Mouse (Mus musculus) lung, embryonic 16.5 days (tissue): ENCODE results near the gene Uncx. TPM values are rescaled to one million over a fixed set of nuclear protein-coding genes. Genes with fewer than 3 reads are reported as not detected.

ENCODE experiments used
- ATAC-seq: fragments of 200-750 bp; cut with Nextera tagmentation; 2 replicates; pipeline ENCODE4 v1.8.0; 2017; ENCODE audit warnings: low read depth, mild to moderate bottlenecking, moderate library complexity
- H3K27ac ChIP-seq: fragments of 300-500 bp; sonication (generic); 2 replicates; pipeline ENCODE4 v1.5.1; 2014; ENCODE audit warnings: mild to moderate bottlenecking, control low read depth, low read length
- H3K27me3 ChIP-seq: fragments of 300-500 bp; sonication (generic); 2 replicates; pipeline ENCODE4 v1.6.1; 2014; ENCODE audit warnings: low read depth, low read length, mixed read lengths; ENCODE audit not compliant: control insufficient read depth, insufficient read depth
- H3K36me3 ChIP-seq: fragments of 300-500 bp; sonication (generic); 2 replicates; pipeline ENCODE4 v1.6.1; 2014; ENCODE audit warnings: low read length; ENCODE audit not compliant: control insufficient read depth, insufficient read depth
- H3K4me1 ChIP-seq: fragments of 300-500 bp; sonication (generic); replicated peaks from 2 replicates; pipeline ENCODE4 v1.6.1; 2014; ENCODE audit warnings: low read length, mixed read lengths; ENCODE audit not compliant: control insufficient read depth, insufficient read depth
- H3K4me2 ChIP-seq: fragments of 300-500 bp; sonication (generic); 2 replicates; pipeline ENCODE4 v1.6.1; 2014; ENCODE audit warnings: low read depth, low read length, control low read depth
- H3K4me3 ChIP-seq: fragments of 300-500 bp; sonication (generic); 2 replicates; pipeline ENCODE4 v1.5.1; 2014; ENCODE audit warnings: mild to moderate bottlenecking, low read length, control low read depth
- H3K9ac ChIP-seq: fragments of 300-500 bp; sonication (generic); 2 replicates; pipeline ENCODE4 v1.6.1; 2014; ENCODE audit warnings: low read length, control low read depth
- H3K9me3 ChIP-seq: fragments of 300-500 bp; sonication (generic); 2 replicates; pipeline ENCODE4 v1.6.1; 2016; ENCODE audit warnings: low read length; ENCODE audit not compliant: control insufficient read depth
- WGBS: fragments of 180-500 bp; shearing (Covaris S2); extraction: QIAGEN DNeasy Blood & Tissue Kit; methylation state at CpG from one replicate; pipeline ENCODE4 v1.1.7; 2014; 5-methylcytosine and 5-hydroxymethylcytosine counted together
- polyA plus RNA-seq: library from polyadenylated mRNA; unstranded; fragments of >200 nt; fragmentation: Nextera tagmentation; extraction: Ambion mirVana; gene quantifications from 2 replicates; pipeline ENCODE4 v1.2.1, GENCODE M21; 2015

Uncx gene
- polyA plus RNA-seq, 1 experiment from 2014 or later = not detected

DNA sequence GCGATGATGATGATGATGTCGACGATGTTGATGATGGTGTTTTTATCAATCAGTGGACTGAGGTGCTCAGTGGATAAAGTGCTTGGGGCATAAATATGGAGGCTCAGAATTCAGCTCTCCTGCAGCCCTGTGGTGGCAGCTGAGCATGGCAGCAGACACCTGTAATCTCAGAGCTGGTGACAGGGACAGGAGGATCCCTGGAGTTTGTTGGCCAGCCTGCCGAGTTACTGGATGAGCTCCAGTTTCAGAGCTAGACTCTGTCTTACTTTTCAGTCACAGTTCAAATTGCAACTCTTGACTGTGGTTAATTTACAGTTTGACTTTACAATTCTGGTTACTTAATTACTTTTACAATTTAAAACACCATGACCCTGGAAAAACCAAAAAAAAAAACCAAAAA is 31.1 kb upstream of the Uncx start:
- Histone ChIP-seq H3K4me3 (no peak overlapping the region), H3K9me3 (no peaks in the 10 kb centered on the region), H3K4me2 (no peak overlapping the region), H3K36me3 (no peaks in the 10 kb centered on the region), H3K9ac (no peak overlapping the region), H3K27me3 (peaks cover 4% of the 10 kb centered on the region), H3K4me1 (no peaks in the 10 kb centered on the region), H3K27ac (no peak overlapping the region)
- ATAC-seq = no peak
- WGBS = 88% methylated on average over 4 of the region's 4 CpGs

DNA sequence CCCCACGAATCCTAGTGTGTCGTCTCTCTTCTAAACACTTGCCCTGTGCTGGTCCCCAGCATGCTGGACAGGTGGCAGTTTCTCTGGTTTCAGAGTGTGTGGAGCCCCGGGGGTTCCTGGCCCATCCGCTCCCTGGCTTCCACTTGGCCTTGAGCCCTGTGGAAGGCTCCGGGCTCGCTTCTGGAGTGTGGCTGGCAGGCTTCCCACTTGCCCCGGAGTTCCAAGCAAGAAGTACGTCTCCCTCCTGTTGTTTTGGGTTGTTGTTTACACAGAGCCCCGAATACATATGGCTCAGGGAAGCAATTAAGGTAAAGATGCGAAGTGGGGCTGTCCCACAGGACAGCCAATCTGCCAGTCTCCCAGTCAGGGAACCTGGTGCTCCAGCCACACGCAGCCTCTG is 27.0 kb upstream of the Uncx start:
- Histone ChIP-seq H3K27ac (no peak overlapping the region), H3K4me2 (no peak overlapping the region), H3K4me3 (no peak overlapping the region), H3K36me3 (no peaks in the 10 kb centered on the region), H3K9ac (no peak overlapping the region), H3K4me1 (no peaks in the 10 kb centered on the region; the same call in 1 of the 2 replicates), H3K27me3 (no peaks in the 10 kb centered on the region), H3K9me3 (no peaks in the 10 kb centered on the region)
- ATAC-seq = peak; percentile 34; the same call in 1 of the 2 replicates
- WGBS = 20% methylated on average over 11 of the region's 11 CpGs

DNA sequence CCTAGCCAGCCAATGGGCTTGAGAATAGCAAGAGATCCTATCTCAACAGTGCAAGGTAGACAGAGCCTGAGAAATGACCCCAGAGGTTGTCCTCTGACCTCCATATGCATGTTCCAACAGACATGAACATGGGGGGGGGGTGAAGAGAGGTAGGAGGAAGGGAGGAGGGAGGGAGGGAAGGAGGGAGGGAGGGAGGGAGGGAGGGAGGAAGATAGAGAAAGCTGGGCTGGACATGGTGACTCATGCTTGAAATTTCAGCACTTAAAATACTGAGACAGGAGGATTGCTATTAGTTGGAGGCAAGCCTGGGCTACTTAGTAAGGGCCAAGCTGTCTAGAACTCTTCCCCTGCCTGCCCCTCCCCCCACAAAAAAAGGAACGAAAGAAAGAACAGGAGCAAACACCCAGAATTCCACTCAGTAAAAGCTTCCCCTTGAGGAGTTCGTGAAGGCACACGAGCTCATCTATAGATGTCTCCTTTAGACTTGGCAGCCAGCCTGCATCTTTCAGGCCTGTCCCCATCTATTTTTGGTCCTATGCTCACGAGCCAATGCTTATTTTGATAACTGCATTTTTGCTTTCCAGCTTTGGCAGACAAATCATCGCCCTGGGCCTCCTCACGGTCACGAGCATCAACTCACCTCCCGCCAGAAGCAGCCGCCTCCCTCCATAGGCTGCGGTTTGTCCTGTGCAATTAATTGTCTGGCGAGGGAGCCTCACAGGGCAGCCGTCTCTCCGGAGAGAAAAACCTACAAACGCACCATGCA is 23.0 kb upstream of the Uncx start:
- Histone ChIP-seq H3K27me3 (0 out of 2 replicates have a peak, but pooled peaks cover 3% of the 10 kb centered on the region), H3K27ac (no peak overlapping the region), H3K9me3 (no peaks in the 10 kb centered on the region), H3K4me2 (no peak overlapping the region), H3K4me1 (no peaks in the 10 kb centered on the region; the same call in 1 of the 2 replicates), H3K36me3 (no peaks in the 10 kb centered on the region), H3K4me3 (no peak overlapping the region), H3K9ac (no peak overlapping the region)
- WGBS = 30% methylated on average over 14 of the region's 14 CpGs
- no peak; the same call in 1 of the 2 replicates for ATAC-seq

DNA sequence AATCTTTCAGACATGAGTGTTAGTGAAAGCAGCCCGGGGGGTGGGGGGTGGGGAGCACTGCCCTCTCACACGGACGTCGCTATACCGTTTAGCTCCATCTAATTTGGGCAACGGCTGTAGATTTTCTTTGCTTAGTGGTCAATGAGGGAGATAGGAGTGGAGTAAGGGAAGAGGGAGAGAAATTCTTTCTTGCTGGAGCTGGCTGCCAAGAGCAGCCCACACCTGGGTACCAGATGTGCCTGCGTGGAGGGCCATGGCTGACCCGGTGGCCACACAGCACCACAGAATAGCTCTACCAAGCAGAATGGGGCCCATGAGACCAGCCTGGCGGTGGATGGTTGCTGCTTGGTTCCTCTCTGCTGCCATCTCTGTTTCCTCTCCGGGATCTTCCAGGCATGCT is 21.3 kb upstream of the Uncx start:
- WGBS = 52% methylated on average over 10 of the region's 10 CpGs
- no peaks in the 10 kb centered on the region for H3K36me3 ChIP-seq
- 0 out of 2 replicates have a peak, but pooled peaks cover 3% of the 10 kb centered on the region for H3K27me3 ChIP-seq
- H3K27ac ChIP-seq = no peak overlapping the region
- no peak overlapping the region for H3K4me2 ChIP-seq
- no peak overlapping the region for H3K4me3 ChIP-seq
- ATAC-seq = no peak
- no peaks in the 10 kb centered on the region; the same call in 1 of the 2 replicates for H3K4me1 ChIP-seq
- H3K9ac ChIP-seq = no peak overlapping the region
- H3K9me3 ChIP-seq = no peaks in the 10 kb centered on the region

DNA sequence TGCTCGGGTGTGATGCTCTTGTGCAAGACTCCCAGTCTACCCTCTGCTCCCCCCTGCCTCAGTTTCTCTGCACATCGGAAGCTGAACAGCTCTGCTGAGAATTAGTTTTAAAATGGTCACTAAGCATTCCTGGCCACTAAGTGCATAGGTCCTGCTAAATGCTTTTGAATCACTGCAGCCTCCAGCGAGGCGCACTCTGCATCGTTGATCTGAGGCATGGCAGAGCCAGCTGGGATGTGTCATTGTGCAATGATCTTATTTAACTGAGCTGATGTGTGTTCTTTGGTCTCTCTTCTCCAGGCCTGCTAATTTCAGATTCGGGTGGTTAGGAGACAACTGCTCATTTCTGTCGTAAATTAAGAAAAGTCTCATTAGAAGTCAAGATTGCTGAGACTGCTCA is 14.4 kb upstream of the Uncx start:
- 44% methylated on average over 7 of the region's 7 CpGs for WGBS
- Histone ChIP-seq H3K9ac (no peak overlapping the region), H3K4me1 (no peaks in the 10 kb centered on the region), H3K36me3 (no peaks in the 10 kb centered on the region), H3K4me2 (no peak overlapping the region), H3K9me3 (no peaks in the 10 kb centered on the region), H3K27ac (no peak overlapping the region), H3K27me3 (peaks cover 25% of the 10 kb centered on the region), H3K4me3 (no peak overlapping the region)
- ATAC-seq = peak; percentile 68; the same call in 1 of the 2 replicates

DNA sequence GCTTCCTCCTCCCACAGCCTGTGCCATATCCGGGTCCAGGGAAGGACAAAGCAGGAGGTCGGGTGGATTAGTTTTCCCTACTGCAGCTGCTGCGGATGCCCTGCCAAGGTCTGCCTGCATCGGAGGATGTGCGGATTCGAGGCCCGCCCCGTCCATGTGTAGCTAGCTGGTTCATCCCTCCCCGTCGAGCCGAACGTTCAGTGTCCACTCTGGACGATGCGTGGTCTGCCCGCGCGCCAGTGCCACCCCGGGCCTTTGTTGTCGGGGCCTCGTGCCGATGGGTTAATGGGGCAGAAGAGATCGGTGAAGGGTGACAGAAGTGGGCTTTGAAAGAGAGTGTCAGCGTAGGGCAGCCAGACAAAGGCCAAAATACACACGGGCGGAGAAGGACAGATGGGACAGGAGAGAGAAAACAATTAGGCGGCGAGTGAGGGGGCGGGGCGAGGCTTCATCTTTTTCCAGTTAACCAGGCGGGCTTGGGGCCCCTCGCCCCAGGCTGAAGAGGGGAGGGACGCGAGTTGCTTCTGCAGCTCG is 7.8 kb upstream of the Uncx start:
- Histone ChIP-seq H3K27ac (no peak overlapping the region), H3K4me1 (peaks cover 2% of the 10 kb centered on the region), H3K36me3 (no peaks in the 10 kb centered on the region), H3K9ac (no peak overlapping the region), H3K4me2 (no peak overlapping the region), H3K4me3 (no peak overlapping the region), H3K9me3 (no peaks in the 10 kb centered on the region), H3K27me3 (peaks cover 77% of the 10 kb centered on the region)
- 1% methylated on average over 34 of the region's 34 CpGs for WGBS
- no peak for ATAC-seq

DNA sequence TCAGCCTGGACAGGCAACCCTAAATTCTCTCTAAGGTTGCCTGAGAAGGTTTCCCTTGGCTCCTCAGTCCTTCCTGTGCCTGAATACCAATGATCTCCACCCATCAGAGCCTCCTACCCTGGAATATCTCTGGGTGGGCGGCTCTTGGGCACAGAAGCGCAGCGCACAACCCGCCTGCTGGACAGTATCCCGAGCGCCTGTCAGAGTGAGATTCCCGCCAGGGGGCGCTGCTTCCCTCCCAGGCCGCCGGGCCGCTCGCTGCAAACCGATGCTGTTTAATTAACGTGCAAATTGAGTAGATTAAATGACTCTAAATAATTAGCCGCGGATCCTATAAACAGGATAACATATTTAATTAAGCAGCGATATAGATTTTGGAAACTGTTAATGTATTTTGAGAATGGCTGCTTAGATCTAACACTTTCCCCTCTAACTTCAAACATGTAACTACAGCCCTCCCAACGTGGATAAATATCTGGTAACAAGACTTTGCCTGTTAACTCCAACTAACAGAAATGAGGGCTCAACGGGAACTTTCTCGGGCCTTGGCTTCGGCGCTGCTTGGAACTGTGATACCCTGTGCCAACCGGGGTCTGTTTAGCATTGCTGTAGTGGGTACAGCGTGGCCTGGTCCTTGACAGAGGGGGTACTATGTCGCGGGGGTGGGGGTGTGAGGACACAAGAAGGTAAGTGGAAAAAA is 6.9 kb upstream of the Uncx start:
- Histone ChIP-seq H3K36me3 (no peaks in the 10 kb centered on the region), H3K4me1 (peaks cover 4% of the 10 kb centered on the region), H3K4me2 (no peak overlapping the region), H3K9ac (no peak overlapping the region), H3K9me3 (no peaks in the 10 kb centered on the region), H3K27ac (no peak overlapping the region), H3K27me3 (peaks cover 87% of the 10 kb centered on the region), H3K4me3 (no peak overlapping the region)
- peak; percentile 68; the same call in 1 of the 2 replicates for ATAC-seq
- WGBS = 1% methylated on average over 26 of the region's 26 CpGs

DNA sequence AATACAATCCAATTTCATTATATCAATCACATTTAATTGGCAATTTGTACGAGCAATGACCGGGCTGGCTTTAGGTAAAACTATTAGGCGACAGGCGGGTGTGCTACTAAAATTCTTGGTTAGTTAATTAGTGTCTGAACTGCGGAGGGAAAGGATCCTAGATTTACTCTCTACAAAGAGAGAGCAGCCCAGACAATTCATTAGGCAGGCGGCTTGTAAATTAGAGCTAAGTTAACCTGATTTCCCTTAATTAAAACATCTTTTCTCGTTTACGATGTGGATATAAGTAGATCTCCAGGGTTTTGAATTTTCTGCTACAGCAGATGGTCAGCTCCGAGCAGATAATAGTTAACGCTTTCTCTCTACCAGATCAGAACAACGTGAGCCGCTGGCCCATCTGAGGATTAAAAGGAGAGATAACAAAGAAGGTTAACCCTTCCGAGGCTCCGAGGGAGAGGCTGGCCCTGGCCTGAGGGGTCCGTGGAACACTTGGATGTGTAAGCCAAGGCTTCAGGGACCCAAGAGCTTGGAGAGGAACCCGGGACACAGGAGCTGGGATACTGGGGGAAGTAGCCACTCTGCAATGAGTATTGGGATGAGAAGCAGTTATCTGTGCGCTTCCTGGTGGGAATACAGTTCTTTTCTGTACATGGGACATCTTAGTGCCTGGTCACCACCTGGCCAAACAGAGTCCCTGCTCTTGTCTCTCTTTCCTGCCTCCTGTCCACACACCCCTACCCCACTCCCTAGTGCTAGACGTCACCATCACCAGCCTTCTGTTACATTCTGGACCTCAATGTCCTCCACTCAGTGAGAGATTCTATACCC is 6.2 kb upstream of the Uncx start:
- Histone ChIP-seq H3K4me3 (no peak overlapping the region), H3K27ac (no peak overlapping the region), H3K4me1 (peaks cover 4% of the 10 kb centered on the region), H3K36me3 (no peaks in the 10 kb centered on the region), H3K27me3 (peaks cover 91% of the 10 kb centered on the region), H3K9ac (no peak overlapping the region), H3K4me2 (no peak overlapping the region), H3K9me3 (no peaks in the 10 kb centered on the region)
- 8% methylated on average over 18 of the region's 18 CpGs for WGBS
- no peak for ATAC-seq

DNA sequence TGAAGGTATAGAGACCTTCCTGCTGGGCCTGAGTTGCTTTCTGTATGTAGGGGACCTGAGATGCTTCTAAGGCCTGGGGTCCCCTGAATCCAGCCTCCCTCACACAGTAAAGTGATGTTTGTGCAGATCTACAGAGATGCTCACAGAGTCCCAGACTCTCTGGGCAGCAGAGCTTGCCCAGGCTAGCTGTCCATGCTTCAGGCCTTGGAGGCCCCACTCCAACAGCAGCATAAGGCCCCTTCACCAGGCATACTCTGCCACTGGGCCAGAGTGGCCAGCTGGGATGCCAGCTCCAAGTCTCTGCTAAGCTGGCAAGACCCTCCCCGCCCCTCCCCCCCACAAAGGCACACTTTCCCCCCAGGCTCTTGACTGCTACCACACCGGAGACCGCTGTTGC is 5.6 kb upstream of the Uncx start:
- H3K27ac ChIP-seq = no peak overlapping the region
- H3K9ac ChIP-seq = no peak overlapping the region
- peaks cover 92% of the 10 kb centered on the region for H3K27me3 ChIP-seq
- H3K4me2 ChIP-seq = no peak overlapping the region
- no peaks in the 10 kb centered on the region for H3K9me3 ChIP-seq
- peaks cover 4% of the 10 kb centered on the region for H3K4me1 ChIP-seq
- 15% methylated on average over 3 of the region's 3 CpGs for WGBS
- no peak overlapping the region for H3K4me3 ChIP-seq
- H3K36me3 ChIP-seq = no peaks in the 10 kb centered on the region
- ATAC-seq = no peak
